Mouse (Mus musculus): ENCODE measurements at regions not wholly inside any gene's neighbourhood (a gene's known extent, or its start where the extent isn't known, plus 50 kb on each side); places are given as distances from the start of the nearest gene placed in this dataset.
"Not testable (repeated sequence)": the region's sequence is repeated elsewhere in the genome, so short reads cannot be mapped to it uniquely, and the experiment has no call there.

DNA sequence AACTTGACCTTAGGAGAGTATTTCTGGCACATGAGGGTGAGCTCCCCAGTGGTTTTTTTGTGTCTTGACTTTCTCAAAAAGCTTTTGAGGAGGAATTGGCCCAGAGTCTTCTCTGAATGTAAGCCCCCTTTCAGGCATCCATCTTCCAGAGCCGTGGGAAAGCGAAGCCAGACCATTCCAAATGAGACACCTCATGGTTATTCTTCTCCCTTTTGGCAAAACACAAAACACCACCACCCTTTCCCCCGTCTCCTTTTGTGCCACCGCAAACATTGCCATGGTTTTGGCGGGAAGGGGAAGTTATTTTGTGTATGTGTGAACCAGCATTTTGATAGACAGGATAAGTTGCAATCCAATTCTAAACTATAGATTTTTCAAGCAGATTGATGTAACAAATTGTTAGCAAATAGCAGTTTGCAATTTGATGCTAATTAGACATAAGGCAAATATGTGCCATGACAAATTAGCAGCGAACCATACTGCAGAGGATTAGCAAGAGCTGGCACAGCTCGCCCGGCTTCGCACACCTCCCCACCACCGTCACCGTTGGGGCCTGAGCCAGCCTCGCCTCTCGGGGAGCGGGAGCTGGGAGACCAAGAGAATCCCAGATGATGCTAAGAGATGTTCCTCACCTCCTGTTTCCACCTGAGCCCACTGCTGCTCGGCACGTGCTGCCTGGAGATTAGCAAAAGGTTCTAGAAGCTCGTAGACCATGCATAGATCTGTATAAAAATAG is 404.9 kb upstream of the Zfp507 start:
- H3K4me3 ChIP-seq: no peak overlapping the region
- H3K9me3 ChIP-seq: no peaks in the 10 kb centered on the region
- no peak overlapping the region for H3K9ac ChIP-seq
- H3K4me2 ChIP-seq: no peak overlapping the region
- no peak overlapping the region for H3K27ac ChIP-seq
- H3K36me3 ChIP-seq: no peaks in the 10 kb centered on the region
- ATAC-seq (ENCODE audit: low FRiP score): no peak
- no peaks in the 10 kb centered on the region for H3K4me1 ChIP-seq (replicated peaks)
- 0 out of 2 replicates have a peak, but pooled peaks cover 6% of the 10 kb centered on the region for H3K27me3 ChIP-seq
- 73% methylated on average over 17 of the region's 17 CpGs for WGBS

DNA sequence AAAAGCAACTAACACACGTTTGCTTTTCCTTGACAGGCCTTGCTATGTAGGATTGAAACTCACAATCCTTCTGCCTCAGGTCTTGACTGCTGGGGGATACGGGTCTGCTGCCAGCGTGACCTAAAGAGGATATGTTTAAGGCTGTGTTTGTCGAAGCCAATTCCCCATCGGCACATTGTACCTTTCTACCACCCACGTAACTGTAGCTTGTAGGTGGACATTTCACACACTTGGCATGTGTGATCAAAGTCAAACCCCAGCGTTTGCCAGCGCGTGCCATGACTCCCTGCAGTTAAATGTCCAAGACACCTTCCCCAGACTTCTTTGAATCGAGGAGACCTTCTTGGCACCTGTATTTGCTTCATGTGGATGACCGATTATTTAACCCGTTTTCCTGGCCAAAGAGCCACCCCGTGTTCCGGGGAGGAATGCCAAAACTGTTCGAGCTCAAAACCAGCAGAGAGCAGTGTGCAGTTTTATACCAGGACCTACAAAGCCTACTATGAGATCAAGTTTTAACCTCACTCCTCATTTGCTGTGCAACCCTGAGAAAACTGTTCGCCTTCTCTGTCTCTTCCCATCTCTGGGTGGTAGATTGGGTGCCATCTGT is 395.4 kb upstream of the Zfp507 start:
- WGBS: 92% methylated on average over 16 of the region's 16 CpGs
- Histone ChIP-seq H3K9ac (no peak overlapping the region), H3K4me2 (no peak overlapping the region), H3K9me3 (no peaks in the 10 kb centered on the region), H3K4me3 (no peak overlapping the region), H3K36me3 (no peaks in the 10 kb centered on the region), H3K27ac (no peak overlapping the region), H3K27me3 (no peaks in the 10 kb centered on the region), H3K4me1 (replicated peaks) (peaks cover 7% of the 10 kb centered on the region; the same call in 1 of the 2 replicates)
- ATAC-seq (ENCODE audit: low FRiP score): no peak

DNA sequence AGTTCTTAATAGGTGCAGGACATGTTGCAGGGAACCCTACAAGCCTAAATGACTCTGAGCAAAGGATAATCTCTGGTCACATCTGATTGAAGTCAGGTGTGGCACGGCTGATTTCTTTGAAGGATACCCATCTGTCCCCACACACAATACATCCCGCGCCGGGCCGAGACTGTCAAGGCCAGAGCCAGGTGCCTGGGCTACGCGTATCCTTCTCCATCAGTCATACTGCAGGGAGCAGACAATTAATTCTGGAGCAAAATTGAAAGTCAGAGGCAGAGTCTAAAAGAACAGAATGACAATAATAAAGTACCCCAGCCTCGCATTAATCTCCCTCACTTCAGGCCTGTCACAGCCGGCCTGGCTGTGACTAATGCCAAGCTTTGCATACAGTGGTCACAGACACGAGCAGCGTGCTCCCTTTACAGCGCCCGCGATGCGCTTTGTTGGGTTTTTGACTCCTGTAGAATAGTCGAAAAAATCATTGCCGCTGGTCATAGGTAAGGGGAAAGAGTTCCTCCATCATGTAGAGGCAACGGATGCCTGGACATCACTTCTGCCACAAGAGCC is 393.4 kb upstream of the Zfp507 start:
- WGBS: 47% methylated on average over 18 of the region's 18 CpGs
- ATAC-seq (ENCODE audit: low FRiP score): peak; percentile 65
- Histone ChIP-seq H3K4me2 (no peak overlapping the region), H3K9ac (no peak overlapping the region), H3K36me3 (no peaks in the 10 kb centered on the region), H3K27me3 (no peaks in the 10 kb centered on the region), H3K27ac (no peak overlapping the region), H3K4me3 (no peak overlapping the region), H3K9me3 (no peaks in the 10 kb centered on the region), H3K4me1 (replicated peaks) (peaks cover 20% of the 10 kb centered on the region)

DNA sequence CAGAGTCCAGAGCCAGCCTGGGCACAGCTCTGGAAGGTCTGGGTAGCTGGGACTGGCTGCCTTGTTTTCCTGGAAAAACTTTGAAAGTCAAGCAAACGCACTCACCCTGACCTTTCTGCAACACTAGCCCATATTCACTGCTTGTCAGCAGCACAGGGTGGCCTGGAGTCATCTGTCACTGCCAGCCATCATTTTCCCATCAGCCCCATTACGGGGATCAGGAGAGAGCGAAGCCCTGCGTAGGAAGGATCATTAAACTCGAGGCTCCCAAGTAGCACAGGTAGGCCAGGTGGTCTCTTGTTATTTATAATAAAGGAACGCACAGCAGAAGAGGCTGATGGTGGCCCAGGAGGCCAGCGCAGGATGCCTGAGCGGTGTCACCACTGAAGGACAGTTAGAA is 389.8 kb upstream of the Zfp507 start:
- Histone ChIP-seq H3K4me3 (no peak overlapping the region), H3K27ac (no peak overlapping the region)

DNA sequence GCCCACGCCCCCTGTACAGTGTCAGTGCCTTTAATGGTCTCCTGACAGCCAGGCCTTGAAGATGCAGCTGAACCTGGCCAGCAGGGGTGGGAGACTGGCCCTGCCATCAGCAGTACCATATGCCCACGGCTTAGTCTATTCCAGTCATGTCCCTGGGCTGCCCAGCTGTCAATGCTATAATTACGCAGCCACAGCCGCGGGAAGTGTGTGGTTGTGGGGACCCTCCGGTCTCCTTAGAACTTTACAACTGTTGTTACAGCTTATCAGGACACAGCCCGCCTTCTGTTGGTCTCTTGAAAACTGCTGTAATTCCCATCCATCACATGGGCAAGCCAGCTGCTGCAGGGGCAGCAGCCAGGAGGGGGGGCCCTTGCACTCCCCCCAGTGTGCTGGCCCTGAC is 375.1 kb upstream of the Zfp507 start:
- Histone ChIP-seq H3K4me1 (replicated peaks) (no peaks in the 10 kb centered on the region), H3K9ac (no peak overlapping the region), H3K4me3 (no peak overlapping the region), H3K9me3 (no peaks in the 10 kb centered on the region), H3K4me2 (no peak overlapping the region), H3K27ac (no peak overlapping the region), H3K27me3 (no peaks in the 10 kb centered on the region), H3K36me3 (no peaks in the 10 kb centered on the region)
- WGBS: 65% methylated on average over 7 of the region's 7 CpGs
- no peak for ATAC-seq (ENCODE audit: low FRiP score)

More for the DNA sequence above, 389.8 kb upstream of the Zfp507 start:
- Histone ChIP-seq H3K9ac (no peak overlapping the region), H3K4me2 (no peak overlapping the region), H3K9me3 (no peaks in the 10 kb centered on the region), H3K27me3 (no peaks in the 10 kb centered on the region), H3K36me3 (no peaks in the 10 kb centered on the region), H3K4me1 (replicated peaks) (peaks cover 20% of the 10 kb centered on the region)
- WGBS: 54% methylated on average over 8 of the region's 8 CpGs
- peak; percentile 49; the same call in 1 of the 2 replicates for ATAC-seq (ENCODE audit: low FRiP score)

DNA sequence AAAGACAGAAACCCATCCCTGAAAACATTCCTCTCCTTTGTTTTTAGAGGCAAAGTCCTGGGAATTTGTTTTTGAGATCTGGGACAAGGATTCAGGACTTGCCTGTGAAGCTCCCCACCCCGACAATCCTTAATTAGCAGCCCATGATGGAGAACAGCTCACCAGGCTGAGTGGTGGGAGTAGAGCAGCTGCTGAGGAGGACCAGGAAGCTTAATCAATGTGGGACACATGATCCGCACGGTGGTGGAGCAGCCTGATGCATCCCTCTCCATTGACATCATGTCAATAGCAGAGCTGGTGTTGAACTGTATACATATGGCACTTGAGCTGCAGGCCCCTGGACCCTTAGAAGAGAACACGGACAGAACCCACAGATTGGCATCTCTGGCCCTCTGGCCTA is 372.5 kb upstream of the Zfp507 start:
- Histone ChIP-seq H3K9ac (no peak overlapping the region), H3K4me3 (no peak overlapping the region), H3K4me2 (no peak overlapping the region), H3K27ac (no peak overlapping the region), H3K4me1 (replicated peaks) (no peaks in the 10 kb centered on the region), H3K9me3 (no peaks in the 10 kb centered on the region), H3K27me3 (no peaks in the 10 kb centered on the region), H3K36me3 (no peaks in the 10 kb centered on the region)
- ATAC-seq (ENCODE audit: low FRiP score): no peak
- WGBS: 87% methylated on average over 4 of the region's 4 CpGs

DNA sequence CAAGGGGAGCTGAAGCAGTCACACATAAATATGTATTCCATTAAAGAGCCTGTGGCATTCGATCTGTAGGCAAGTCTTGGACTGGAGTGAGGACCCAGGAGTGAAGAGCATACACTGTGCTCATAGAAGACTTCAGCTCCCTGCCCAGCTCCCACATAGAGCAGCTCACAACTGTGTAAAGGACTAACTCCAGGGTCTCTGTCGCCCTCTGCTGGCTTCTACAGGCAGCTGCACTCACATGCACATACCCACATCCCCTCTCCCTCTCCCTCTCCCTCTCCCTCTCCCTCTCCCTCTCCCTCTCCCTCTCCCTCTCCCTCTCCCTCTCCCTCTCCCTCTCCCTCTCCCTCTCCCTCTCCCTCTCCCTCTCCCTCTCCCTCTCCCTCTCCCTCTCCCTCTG is 369.7 kb upstream of the Zfp507 start:
- not testable (repeated sequence) for H3K4me2 ChIP-seq; H3K4me3 ChIP-seq; H3K4me1 ChIP-seq (replicated peaks); H3K9me3 ChIP-seq; H3K9ac ChIP-seq; H3K27me3 ChIP-seq; ATAC-seq (ENCODE audit: low FRiP score); H3K27ac ChIP-seq; H3K36me3 ChIP-seq
- 58% methylated on average over 2 of the region's 2 CpGs for WGBS

DNA sequence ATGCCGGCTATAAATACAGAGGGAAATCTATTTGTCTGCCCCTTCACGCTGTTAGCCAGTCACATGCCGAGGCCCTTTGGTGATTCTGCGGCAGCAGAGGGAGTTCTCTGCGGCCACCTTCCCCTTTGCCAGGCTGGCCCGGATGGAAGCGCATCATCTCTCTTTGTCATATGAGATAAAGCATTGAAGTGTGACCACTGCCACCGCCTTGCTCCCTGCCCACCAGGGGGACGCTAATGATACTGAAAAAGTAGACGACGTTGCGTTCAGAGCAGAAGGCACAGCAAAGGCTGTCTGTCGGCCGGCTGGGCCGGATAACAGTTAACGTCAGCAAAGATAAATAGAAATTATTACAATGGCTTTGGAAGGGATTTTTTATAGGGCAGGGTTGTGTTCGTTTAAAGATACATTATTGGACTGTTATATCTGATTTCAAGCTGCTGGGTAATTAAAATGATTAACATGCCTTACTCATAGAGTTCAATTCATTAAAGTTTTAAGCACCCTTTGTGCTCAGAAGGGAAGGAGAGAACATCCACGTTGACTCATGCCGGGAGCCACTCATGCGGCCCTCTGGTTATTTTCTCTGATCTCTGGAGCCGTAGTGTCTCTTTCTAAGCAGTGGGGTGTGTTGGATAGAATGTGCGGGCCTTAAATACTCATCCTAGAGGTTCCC is 354.6 kb upstream of the Zfp507 start:
- WGBS: 44% methylated on average over 22 of the region's 22 CpGs
- no peaks in the 10 kb centered on the region for H3K9me3 ChIP-seq
- 0 out of 2 replicates have a peak, but pooled peaks have one; percentile 17 for ATAC-seq (ENCODE audit: low FRiP score)
- H3K9ac ChIP-seq: no peak overlapping the region
- no peaks in the 10 kb centered on the region for H3K36me3 ChIP-seq
- H3K4me2 ChIP-seq: peak overlapping the region; percentile 6; the same call in 1 of the 2 replicates
- peaks cover 18% of the 10 kb centered on the region for H3K4me1 ChIP-seq (replicated peaks)
- H3K27me3 ChIP-seq: no peaks in the 10 kb centered on the region
- peak overlapping the region; percentile 72 for H3K27ac ChIP-seq
- H3K4me3 ChIP-seq: no peak overlapping the region

DNA sequence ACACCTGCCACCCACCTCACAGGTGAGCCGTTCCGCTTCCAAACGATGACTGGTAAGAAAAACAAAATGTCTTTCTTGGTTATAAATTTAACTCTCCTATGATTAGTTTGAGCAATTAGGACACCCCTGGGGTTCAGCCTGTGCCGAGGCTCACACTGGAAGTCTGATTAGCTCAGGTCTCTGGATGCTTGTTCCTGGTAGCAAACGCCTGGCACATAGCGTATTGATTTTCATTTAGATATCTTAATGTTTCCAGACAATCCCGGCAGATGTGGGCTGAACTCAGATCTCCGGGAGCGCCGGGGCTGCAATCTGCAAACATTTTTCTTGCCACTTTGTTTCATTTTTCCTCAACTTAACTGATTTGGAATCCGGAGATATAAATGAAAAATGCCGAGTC is 353.8 kb upstream of the Zfp507 start:
- Histone ChIP-seq H3K36me3 (no peaks in the 10 kb centered on the region), H3K4me1 (replicated peaks) (peaks cover 18% of the 10 kb centered on the region), H3K9ac (no peak overlapping the region), H3K9me3 (no peaks in the 10 kb centered on the region), H3K4me3 (no peak overlapping the region), H3K4me2 (no peak overlapping the region), H3K27ac (peak overlapping the region; percentile 72), H3K27me3 (no peaks in the 10 kb centered on the region)
- ATAC-seq (ENCODE audit: low FRiP score): no peak
- WGBS: 59% methylated on average over 12 of the region's 12 CpGs

DNA sequence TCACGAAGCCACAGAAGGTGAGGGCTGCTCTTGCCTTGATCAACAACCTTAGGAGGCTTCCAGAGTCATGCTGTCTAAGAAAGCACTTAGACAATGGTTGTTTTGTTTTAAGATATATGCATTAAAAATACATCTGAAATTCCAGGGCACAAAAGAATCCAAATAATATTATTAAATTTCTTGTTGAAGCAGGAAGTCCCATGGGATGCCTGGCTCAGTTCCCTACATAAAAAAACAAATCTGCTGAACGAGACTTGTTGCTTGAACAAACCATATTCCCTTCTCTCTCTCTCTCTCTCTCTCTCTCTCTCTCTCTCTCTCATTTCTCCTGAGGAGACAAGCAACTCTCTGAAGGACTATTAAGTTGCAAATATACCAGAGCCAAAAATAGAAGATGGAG is 352.8 kb upstream of the Zfp507 start:
- Histone ChIP-seq H3K4me2 (no peak overlapping the region), H3K9me3 (no peaks in the 10 kb centered on the region), H3K9ac (no peak overlapping the region), H3K4me1 (replicated peaks) (peaks cover 28% of the 10 kb centered on the region), H3K27me3 (no peaks in the 10 kb centered on the region), H3K27ac (no peak overlapping the region), H3K36me3 (no peaks in the 10 kb centered on the region), H3K4me3 (no peak overlapping the region)
- WGBS: 74% methylated on average over 2 of the region's 2 CpGs
- no peak for ATAC-seq (ENCODE audit: low FRiP score)

DNA sequence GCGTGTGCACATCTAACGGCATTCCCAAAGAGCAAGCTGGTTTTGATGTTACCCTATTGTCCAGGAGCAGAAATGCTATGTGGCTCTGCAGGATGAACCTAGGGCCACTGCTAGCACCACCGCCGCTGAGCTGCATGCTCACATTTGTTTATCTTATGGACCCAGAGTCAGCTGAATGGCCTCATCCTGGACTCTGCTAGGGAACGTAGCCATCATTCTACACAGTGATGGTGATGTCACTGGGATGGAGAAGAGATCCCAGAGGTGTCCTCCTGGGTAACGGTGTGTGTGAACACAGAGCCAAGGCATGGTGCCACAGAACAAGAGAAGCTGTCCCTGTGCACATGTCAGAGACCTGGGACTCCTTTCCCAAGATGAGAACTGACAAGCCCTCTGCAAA is 352.4 kb upstream of the Zfp507 start:
- Histone ChIP-seq H3K27ac (no peak overlapping the region), H3K4me2 (no peak overlapping the region), H3K9me3 (no peaks in the 10 kb centered on the region), H3K36me3 (no peaks in the 10 kb centered on the region), H3K4me1 (replicated peaks) (peaks cover 28% of the 10 kb centered on the region), H3K4me3 (no peak overlapping the region), H3K27me3 (no peaks in the 10 kb centered on the region), H3K9ac (no peak overlapping the region)
- ATAC-seq (ENCODE audit: low FRiP score): no peak
- 89% methylated on average over 6 of the region's 6 CpGs for WGBS

DNA sequence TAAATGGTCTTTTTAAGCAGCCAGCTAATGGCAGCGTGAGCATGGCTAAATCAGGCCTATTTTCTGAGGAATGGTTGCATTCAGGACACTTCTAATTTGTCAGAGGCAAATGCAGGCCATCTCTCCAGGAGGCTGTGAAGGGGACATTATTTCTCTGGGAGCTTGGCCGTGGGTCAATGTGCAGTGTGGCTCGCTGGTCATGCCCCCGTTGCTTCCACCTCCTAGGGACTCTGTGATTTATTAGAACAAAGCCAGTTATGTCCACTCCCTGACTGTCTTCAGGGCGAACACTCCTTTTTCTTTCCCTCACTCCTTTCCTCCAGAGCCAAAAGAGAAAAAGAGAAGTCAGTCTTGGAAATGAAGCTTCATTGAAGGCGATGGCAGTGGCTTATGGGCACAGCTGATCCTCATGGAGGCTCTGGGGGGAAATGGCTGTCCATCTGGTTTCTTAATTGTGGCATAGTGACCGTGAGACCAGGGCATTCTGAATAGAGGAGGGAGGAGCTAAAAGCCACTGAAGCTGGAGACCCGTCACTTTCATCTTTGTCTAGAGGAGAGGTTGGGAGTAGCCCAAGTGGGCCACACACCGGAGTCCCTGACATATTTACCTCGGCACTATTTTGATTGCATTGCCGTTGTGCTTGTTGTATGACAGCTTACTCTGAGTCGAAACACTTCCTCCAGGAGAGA is 348.2 kb upstream of the Zfp507 start:
- Histone ChIP-seq H3K36me3 (no peaks in the 10 kb centered on the region), H3K9ac (no peak overlapping the region), H3K9me3 (no peaks in the 10 kb centered on the region), H3K27ac (no peak overlapping the region), H3K27me3 (no peaks in the 10 kb centered on the region), H3K4me3 (no peak overlapping the region), H3K4me1 (replicated peaks) (peaks cover 10% of the 10 kb centered on the region; the same call in 1 of the 2 replicates), H3K4me2 (no peak overlapping the region)
- ATAC-seq (ENCODE audit: low FRiP score): no peak
- WGBS: 26% methylated on average over 12 of the region's 12 CpGs

All from hindbrain, embryonic 13.5 days (tissue).